Mouse (Mus musculus): Measurements from ENCODE around the gene Gas2l2. TPM values are rescaled to one million over a fixed set of nuclear protein-coding genes. Genes with fewer than 3 reads are reported as not detected.

Gene Gas2l2
- polyA plus RNA-seq, 1 experiment from 2014 or later = 0.39 TPM

DNA sequence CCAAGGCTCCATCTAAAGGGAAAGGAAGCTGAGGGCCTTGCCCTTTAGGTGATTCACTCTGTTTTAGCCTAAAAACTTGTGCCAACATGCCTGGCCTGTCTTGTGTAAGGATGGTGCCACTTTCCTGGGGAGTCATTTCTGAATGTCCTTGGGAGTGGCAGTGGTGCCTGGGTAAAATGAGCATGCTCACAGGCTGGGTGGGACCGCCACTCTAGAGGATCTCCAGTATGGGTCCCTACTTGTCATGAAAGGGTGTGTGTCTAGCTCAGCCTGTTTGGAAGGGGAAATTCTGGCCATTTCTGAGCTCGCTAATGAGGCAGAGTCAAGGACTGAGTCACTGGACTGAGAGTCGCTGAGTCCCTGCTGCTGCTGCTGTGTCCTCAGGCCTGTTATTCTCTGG lies 26.4 kb upstream of the Gas2l2 start:
- H3K4me1 ChIP-seq (replicated peaks) = peaks cover 29% of the 10 kb centered on the region
- no peak overlapping the region for H3K4me3 ChIP-seq
- WGBS = 71% methylated on average over 3 of the region's 3 CpGs
- 0 out of 2 replicates have a peak overlapping the region, but pooled peaks have one; percentile 3 for H3K27ac ChIP-seq
- DNase-seq (ENCODE audit: low spot score) = no peak
- H3K27me3 ChIP-seq (ENCODE audit: insufficient read depth, poor library complexity, severe bottlenecking) = peaks cover 14% of the 10 kb centered on the region; the same call in 1 of the 2 replicates
- no peaks in the 10 kb centered on the region for H3K36me3 ChIP-seq
- no peaks in the 10 kb centered on the region for H3K9me3 ChIP-seq

DNA sequence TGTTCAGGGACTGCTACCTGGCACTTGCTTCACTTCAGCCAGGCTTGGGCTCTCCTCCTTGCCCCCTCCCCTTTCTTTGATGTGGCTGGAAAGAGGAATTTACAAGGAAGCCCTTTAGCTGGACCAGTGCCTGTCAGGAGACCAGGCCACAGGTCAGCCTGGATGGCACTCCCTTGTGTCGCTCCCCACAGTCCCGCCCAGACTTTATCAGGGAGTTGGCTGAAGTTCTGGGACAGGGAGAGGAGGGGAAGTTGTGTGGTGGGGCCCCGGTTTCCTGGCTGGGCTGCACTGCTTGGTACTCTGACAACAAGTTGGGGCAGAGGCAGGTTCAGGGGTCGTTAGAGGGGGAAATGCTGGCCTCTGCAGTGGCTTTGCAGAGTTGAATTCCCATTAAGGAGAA lies 25.3 kb upstream of the Gas2l2 start:
- Histone ChIP-seq H3K4me3 (no peak overlapping the region), H3K36me3 (no peaks in the 10 kb centered on the region), H3K9me3 (no peaks in the 10 kb centered on the region), H3K4me1 (replicated peaks) (peaks cover 32% of the 10 kb centered on the region), H3K27ac (no peak overlapping the region; the same call in 1 of the 2 replicates), H3K27me3 (ENCODE audit: insufficient read depth, poor library complexity, severe bottlenecking) (peaks cover 10% of the 10 kb centered on the region; the same call in 1 of the 2 replicates)
- WGBS = 28% methylated on average over 4 of the region's 4 CpGs
- no peak for DNase-seq (ENCODE audit: low spot score)

DNA sequence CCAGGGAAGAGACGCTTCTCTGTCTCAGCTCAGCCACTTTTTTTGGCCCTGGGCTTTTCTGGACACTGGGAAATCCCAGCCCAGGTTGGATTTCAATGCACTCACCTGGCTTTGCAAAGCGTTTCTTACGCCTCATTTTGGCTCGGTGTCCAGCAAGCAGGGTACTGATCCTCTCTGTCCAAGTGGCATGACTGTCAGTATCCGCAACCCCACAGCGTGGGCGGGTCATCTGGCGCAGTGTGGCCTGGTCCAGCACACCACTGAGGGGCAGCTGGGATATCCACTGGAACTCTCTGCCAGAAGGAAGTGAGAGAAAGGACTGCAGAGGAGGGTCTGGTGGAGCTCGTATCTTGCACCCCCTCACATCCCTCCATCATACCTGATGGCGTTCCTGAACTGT lies 22.0 kb upstream of the Gas2l2 start:
- 85% methylated on average over 10 of the region's 10 CpGs for WGBS
- Histone ChIP-seq H3K27me3 (ENCODE audit: insufficient read depth, poor library complexity, severe bottlenecking) (peaks cover 21% of the 10 kb centered on the region), H3K36me3 (no peaks in the 10 kb centered on the region), H3K4me3 (no peak overlapping the region), H3K27ac (no peak overlapping the region), H3K4me1 (replicated peaks) (peaks cover 45% of the 10 kb centered on the region), H3K9me3 (no peaks in the 10 kb centered on the region)
- no peak for DNase-seq (ENCODE audit: low spot score)

DNA sequence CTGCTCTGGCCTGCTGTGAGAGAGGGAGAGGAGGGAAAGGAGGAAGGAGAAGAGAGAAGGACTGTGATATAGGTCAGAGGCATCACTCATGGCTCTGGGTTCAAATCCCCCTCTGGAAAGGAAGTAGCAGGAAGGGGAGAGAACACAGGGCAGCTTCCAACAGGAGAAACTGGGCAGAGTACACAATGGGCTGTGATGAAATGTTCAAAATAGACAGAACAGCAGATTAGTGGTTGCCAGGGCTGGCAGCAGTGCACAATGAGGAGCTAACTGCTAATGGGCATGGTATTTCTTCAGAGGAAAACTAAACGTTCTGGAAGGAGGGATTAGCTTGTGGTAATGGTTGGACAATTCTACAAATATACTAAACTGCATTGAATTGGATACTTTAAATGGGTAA lies 21.3 kb upstream of the Gas2l2 start:
- 62% methylated on average over 1 of the region's 1 CpGs for WGBS
- peak overlapping the region; percentile 35; the same call in 1 of the 2 replicates for H3K27ac ChIP-seq
- H3K9me3 ChIP-seq = no peaks in the 10 kb centered on the region
- H3K4me3 ChIP-seq = no peak overlapping the region
- H3K36me3 ChIP-seq = no peaks in the 10 kb centered on the region
- H3K4me1 ChIP-seq (replicated peaks) = peaks cover 44% of the 10 kb centered on the region
- H3K27me3 ChIP-seq (ENCODE audit: insufficient read depth, poor library complexity, severe bottlenecking) = peaks cover 25% of the 10 kb centered on the region
- DNase-seq (ENCODE audit: low spot score) = no peak

DNA sequence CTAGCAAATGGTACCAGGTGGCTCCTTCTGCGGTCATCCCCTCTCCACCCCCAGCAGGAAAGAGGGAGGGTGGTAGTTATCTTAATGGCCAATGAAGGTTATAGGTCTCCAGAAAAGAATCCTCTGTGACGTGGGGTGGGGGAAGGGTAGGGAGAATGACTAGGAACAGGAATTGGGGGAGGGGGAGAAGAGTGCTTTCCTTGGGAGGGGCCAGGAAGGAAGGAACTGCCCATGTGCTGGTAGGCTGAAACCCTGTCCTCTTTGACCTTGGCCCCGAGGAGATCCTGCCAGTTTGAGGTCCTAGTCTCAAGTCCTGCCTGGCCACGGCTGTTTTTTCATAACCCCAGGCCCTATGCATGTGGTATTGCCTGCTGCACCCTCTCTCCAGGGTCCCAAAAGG lies 20.0 kb upstream of the Gas2l2 start:
- 60% methylated on average over 4 of the region's 4 CpGs for WGBS
- H3K36me3 ChIP-seq = no peaks in the 10 kb centered on the region

DNA sequence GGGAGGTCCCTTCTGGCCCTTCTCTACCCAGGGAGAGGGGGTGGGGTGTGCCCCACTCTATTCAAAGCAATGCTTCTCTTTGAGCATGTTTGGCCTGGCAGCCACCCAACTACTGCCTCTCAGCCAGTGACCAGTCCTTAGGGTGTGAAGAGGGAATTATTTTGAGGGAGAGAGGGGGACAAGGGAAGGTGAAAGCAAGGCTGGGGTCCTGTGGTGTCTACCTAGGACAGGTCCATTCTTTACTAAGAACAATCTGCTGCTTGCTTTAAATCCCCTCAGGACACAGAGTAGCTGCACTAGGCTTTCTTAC lies 19.6 kb upstream of the Gas2l2 start:
- DNase-seq (ENCODE audit: low spot score) = no peak
- no peaks in the 10 kb centered on the region for H3K9me3 ChIP-seq
- H3K27me3 ChIP-seq (ENCODE audit: insufficient read depth, poor library complexity, severe bottlenecking) = peaks cover 42% of the 10 kb centered on the region
- no peak overlapping the region for H3K4me3 ChIP-seq
- peaks cover 45% of the 10 kb centered on the region for H3K4me1 ChIP-seq (replicated peaks)
- H3K36me3 ChIP-seq = no peaks in the 10 kb centered on the region
- peak overlapping the region; percentile 75 for H3K27ac ChIP-seq

More for the DNA sequence above, 20.0 kb upstream of the Gas2l2 start:
- Histone ChIP-seq H3K27ac (peak overlapping the region; percentile 75), H3K4me3 (no peak overlapping the region), H3K27me3 (ENCODE audit: insufficient read depth, poor library complexity, severe bottlenecking) (peaks cover 38% of the 10 kb centered on the region), H3K9me3 (no peaks in the 10 kb centered on the region), H3K4me1 (replicated peaks) (peaks cover 42% of the 10 kb centered on the region)
- no peak for DNase-seq (ENCODE audit: low spot score)

DNA sequence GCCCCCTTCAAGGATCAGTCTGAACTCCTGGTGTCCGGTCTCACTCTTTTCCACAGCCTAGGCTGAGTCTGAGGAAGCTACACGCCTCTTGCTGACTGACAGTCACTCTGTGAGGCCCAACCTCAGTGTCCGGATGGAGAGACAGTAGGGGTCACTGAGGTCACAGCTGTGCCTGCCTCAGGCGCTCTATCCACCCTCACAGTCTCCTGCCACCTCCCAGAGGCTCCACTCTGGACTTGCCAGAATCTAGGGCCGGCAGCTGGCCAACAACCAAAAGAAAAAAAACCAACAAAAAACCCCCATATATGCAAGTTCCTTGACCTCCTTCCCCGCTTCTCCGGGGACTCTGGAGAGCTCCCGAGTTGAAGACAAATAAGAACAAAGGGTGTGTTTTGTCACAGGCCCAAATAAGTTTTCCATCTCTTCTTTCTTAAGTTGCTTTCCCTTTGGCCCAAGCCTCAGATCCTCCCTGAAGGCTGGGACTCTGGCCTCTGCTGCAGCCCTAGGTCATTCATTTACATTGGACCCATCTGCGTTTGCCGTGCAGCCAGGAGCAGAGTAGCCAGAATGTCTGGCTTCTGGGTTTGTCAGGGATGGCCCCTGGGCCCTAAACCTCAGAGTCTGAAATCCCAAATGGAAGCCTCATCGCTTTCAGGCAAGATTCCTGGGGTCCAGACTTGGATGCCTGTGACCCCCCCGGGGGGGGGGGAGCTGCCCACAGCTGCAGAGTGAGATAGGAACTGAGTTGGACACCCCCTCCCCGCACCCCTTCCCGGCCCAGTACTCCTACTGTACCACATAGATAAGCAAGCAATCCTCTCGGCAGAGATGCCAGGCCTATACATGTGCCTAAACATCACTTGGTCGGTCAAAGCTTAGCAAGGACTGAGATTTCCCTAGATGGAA lies 19.0 kb upstream of the Gas2l2 start:
- peaks cover 48% of the 10 kb centered on the region for H3K27me3 ChIP-seq (ENCODE audit: insufficient read depth, poor library complexity, severe bottlenecking)

DNA sequence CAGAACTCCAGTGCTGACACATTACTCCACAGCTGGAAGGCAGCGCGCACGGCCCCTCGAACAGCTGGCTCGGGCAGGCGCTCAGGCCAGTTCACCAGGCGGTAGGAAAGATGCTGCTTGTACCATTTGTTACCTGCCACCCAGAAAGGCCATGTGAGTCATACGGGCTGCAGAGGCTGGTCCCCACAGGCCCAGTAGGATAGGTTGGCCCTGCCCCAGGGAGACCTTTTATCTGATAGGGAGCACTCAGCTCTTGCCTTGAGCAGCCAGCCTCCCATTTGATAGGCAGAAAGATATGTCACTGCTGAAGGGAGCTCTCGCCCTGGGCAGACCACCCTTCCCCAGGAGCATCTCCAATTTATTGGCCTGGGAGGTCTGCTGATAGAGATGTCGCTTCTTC lies 18.4 kb upstream of the Gas2l2 start:
- no peak overlapping the region for H3K4me3 ChIP-seq
- H3K27ac ChIP-seq = peak overlapping the region; percentile 75
- no peaks in the 10 kb centered on the region for H3K9me3 ChIP-seq
- no peaks in the 10 kb centered on the region for H3K36me3 ChIP-seq
- peaks cover 57% of the 10 kb centered on the region for H3K4me1 ChIP-seq (replicated peaks)
- DNase-seq (ENCODE audit: low spot score) = no peak
- WGBS = 65% methylated on average over 10 of the region's 10 CpGs
- peaks cover 55% of the 10 kb centered on the region for H3K27me3 ChIP-seq (ENCODE audit: insufficient read depth, poor library complexity, severe bottlenecking)

More for the DNA sequence above, 19.0 kb upstream of the Gas2l2 start:
- DNase-seq (ENCODE audit: low spot score) = peak; percentile 72
- Histone ChIP-seq H3K4me1 (replicated peaks) (peaks cover 51% of the 10 kb centered on the region), H3K4me3 (no peak overlapping the region), H3K27ac (peak overlapping the region; percentile 75), H3K36me3 (no peaks in the 10 kb centered on the region), H3K9me3 (no peaks in the 10 kb centered on the region)
- 34% methylated on average over 16 of the region's 16 CpGs for WGBS

DNA sequence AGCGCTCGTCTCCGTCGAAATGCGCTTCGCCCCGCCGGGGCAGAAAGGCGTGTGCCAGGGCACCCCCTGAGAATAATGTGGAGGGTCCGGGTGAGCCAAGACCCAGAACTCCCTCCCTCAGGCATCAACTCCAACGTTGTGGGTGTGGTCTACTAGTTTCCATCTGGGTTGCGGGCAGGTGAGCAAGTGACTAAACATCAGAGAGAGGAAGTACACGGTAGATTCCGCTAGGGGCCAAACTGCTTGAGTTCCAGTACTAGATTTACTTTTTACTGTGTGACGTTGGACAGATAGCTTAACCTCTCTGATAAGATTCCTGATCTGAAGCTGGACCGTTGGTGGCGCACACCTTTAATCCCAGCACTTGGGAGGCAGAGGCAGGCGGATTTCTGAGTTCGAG lies 15.7 kb upstream of the Gas2l2 start:
- Histone ChIP-seq H3K4me1 (replicated peaks) (peaks cover 75% of the 10 kb centered on the region), H3K9me3 (no peaks in the 10 kb centered on the region), H3K4me3 (peak overlapping the region; percentile 27), H3K36me3 (no peaks in the 10 kb centered on the region), H3K27me3 (ENCODE audit: insufficient read depth, poor library complexity, severe bottlenecking) (peaks cover 70% of the 10 kb centered on the region), H3K27ac (no peak overlapping the region)
- 29% methylated on average over 19 of the region's 19 CpGs for WGBS
- DNase-seq (ENCODE audit: low spot score) = no peak

DNA sequence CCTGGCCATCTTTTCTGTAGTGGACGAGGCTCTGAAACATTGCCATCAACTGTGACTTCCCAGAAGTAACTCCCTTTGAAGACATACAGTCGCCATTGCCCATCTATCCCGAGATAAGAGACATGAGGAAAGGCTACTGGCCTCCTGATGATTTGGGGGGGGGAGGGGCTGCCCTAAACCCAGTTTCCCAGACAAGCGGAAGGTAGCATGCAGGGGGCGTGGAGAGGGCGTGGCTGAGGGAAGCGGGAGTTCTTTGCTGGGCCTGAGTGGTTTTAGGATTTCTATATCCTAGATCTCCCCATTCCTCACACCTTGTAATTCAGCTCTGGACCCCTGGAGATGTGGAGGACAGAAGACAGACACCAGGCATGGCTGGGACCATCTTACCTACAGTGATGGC lies 14.6 kb upstream of the Gas2l2 start:
- Histone ChIP-seq H3K4me1 (replicated peaks) (peaks cover 67% of the 10 kb centered on the region), H3K36me3 (no peaks in the 10 kb centered on the region), H3K27me3 (ENCODE audit: insufficient read depth, poor library complexity, severe bottlenecking) (peaks cover 78% of the 10 kb centered on the region), H3K9me3 (no peaks in the 10 kb centered on the region), H3K4me3 (no peak overlapping the region), H3K27ac (no peak overlapping the region)
- DNase-seq (ENCODE audit: low spot score) = no peak
- WGBS = 7% methylated on average over 7 of the region's 7 CpGs

DNA sequence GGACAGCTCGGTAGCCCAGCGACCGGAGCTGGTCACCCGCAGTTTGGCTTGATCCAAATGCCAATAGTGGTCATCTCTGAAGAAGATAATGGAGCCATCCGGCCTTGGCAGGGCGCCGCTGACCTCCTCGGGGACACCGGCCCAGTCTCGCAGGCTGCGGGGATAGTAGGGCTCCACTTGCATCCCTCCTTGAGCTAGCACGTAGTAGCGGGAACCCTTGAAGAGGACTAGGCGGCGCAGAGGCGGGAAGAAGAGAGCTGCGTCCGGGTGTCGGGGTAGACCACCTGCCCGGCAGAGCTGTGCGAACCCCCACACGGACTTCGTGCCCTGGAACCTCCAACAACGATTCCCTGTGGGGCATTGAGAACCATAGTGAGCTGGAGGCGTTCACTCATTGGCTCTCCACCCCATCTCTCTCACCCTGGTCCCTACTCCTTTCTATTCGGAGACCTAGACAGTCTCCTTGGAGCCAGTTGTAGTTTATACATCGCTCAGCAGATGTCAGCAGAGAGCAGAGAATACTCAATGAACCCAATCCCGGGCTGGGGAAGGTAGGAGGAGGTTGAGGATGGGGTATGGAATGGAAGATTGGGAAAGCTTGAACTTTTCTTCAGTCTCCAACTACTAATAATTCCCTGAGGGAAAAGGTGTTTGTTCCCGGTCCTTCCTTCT lies 13.5 kb upstream of the Gas2l2 start:
- H3K27ac ChIP-seq = 0 out of 2 replicates have a peak overlapping the region, but pooled peaks have one; percentile 50
- peaks cover 56% of the 10 kb centered on the region for H3K4me1 ChIP-seq (replicated peaks)
- WGBS = 13% methylated on average over 29 of the region's 29 CpGs
- H3K9me3 ChIP-seq = no peaks in the 10 kb centered on the region
- peaks cover 82% of the 10 kb centered on the region for H3K27me3 ChIP-seq (ENCODE audit: insufficient read depth, poor library complexity, severe bottlenecking)
- peak overlapping the region; percentile 40 for H3K4me3 ChIP-seq
- no peaks in the 10 kb centered on the region for H3K36me3 ChIP-seq
- peak; percentile 77 for DNase-seq (ENCODE audit: low spot score)

DNA sequence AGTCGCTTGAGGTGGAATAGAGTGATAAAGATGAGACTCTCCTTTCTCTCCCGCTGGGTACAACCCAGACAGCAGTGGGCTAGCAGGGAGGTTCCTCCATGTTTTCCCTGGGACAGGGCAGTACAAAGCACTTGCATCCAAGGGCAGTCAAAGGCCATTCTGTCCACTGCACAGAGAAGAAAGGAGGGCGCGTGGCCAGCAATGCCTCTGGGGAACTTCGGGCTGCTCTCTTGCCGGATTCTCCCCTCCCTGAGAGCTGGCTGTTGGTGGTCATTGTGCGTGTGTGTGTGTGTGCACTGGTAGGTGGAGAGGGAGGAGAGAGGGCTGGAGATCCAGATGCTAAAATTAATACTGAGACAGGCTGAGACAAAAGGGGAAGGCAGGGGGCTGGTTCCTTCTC lies 12.0 kb upstream of the Gas2l2 start:
- 27% methylated on average over 7 of the region's 7 CpGs for WGBS
- Histone ChIP-seq H3K9me3 (no peaks in the 10 kb centered on the region), H3K4me1 (replicated peaks) (peaks cover 44% of the 10 kb centered on the region), H3K27me3 (ENCODE audit: insufficient read depth, poor library complexity, severe bottlenecking) (peaks cover 68% of the 10 kb centered on the region), H3K4me3 (peak overlapping the region; percentile 70; the same call in 1 of the 2 replicates), H3K36me3 (no peaks in the 10 kb centered on the region), H3K27ac (no peak overlapping the region; the same call in 1 of the 2 replicates)
- DNase-seq (ENCODE audit: low spot score) = no peak

All from hindbrain, embryonic 10.5 days (tissue).